ENCODE assay signal across 10 mouse cellular contexts in genomic region chr3:57335080-57335815, GRCm38 (mm10). TPM values are rescaled to one million over a fixed set of nuclear protein-coding genes. Genes with fewer than 3 reads are reported as not detected.
DNase-seq lines count a peak whose midpoint lies in the region; ATAC-seq and TF ChIP-seq lines count a peak whose summit lies in the region.
"Had no signal": no experiment of that assay in that cellular context is flagged by ENCODE, and none has a peak within 500 bp of the region (broad histone marks: within the 10 kb centered on the region; RNA-seq: fewer than 3 reads in every experiment).

No protein-coding gene starts in this region.

- H3K4me3 ChIP-seq in gastrocnemius, adult 2 months: peak overlapping the region; percentile 4; the same call in 1 of the 2 replicates
- no peak overlapping the region for H3K4me3 ChIP-seq in limb, embryonic 14.5 days (replicated peaks; ENCODE audit: low read length)

- H3K27ac ChIP-seq in gastrocnemius, adult 2 months: peak overlapping the region; percentile 78
- H3K27ac ChIP-seq in limb, embryonic 14.5 days (replicated peaks; ENCODE audit: low read depth, low read length): 0 out of 2 replicates have a peak overlapping the region, but pooled peaks have one; percentile 1

- H3K4me1 ChIP-seq in limb, embryonic 14.5 days (ENCODE audit: control insufficient read depth, insufficient read depth, low read length): peaks cover 4% of the 10 kb centered on the region

- no peak overlapping the region for H3K9ac ChIP-seq in limb, embryonic 14.5 days (ENCODE audit: low read depth, low read length, severe bottlenecking)

- no peak for TF ChIP-seq POLR2A in brain, embryonic 14.5 days (IDR thresholded peaks at IDR 0.05; ENCODE audit: borderline replicate concordance, extremely low read depth, insufficient read depth, insufficient read length, poor library complexity, severe bottlenecking)
- no peak for TF ChIP-seq POLR2A in limb, embryonic 14.5 days (IDR thresholded peaks at IDR 0.05; ENCODE audit: borderline replicate concordance, extremely low read depth, insufficient read depth, insufficient read length)

- no peaks in the 10 kb centered on the region for H3K27me3 ChIP-seq in limb, embryonic 14.5 days (ENCODE audit: control insufficient read depth, insufficient read depth, low read length)

- H3K9me3 ChIP-seq in limb, embryonic 14.5 days (ENCODE audit: control insufficient read depth, low read length): 0 out of 2 replicates have a peak, but pooled peaks cover 4% of the 10 kb centered on the region

- WGBS in limb, embryonic 14.5 days: 84% methylated on average over 3 of the region's 3 CpGs

- H3K4me2 ChIP-seq in limb, embryonic 14.5 days (replicated peaks; ENCODE audit: low read depth, low read length, severe bottlenecking): no peak overlapping the region

- no peak for TF ChIP-seq CTCF in gastrocnemius, adult 2 months (IDR thresholded peaks at IDR 0.05)
- TF ChIP-seq CTCF in brain, embryonic 14.5 days (IDR thresholded peaks at IDR 0.05; ENCODE audit: borderline replicate concordance, extremely low read depth, insufficient read depth, insufficient read length): no peak

- intact Hi-C loops in gastrocnemius, adult 2 months (cut with DNase I): no loop called here
- intact Hi-C loops in gastrocnemius, postnatal 36 days (cut with DNase I): no loop called here
- intact Hi-C loops in heart, postnatal 25 days (cut with DNase I): loop anchor here (5.0 to 10.0 kb wide), 4 partner anchors 43 to 270 kb away; partner anchors contain the start of gene Tm4sf4
- intact Hi-C loops in left cerebral cortex, postnatal 36 days (cut with DNase I): no loop called here

- peak; percentile 26 for DNase-seq in gastrocnemius, adult 2 months
- no peak for DNase-seq in gastrocnemius, postnatal 36 days
- DNase-seq in brain, embryonic 14.5 days (ENCODE audit: low read depth): peak; percentile 5
- DNase-seq in heart, postnatal 25 days (ENCODE audit: low spot score): peak; percentile 32
- peak; percentile 50 for DNase-seq in limb, embryonic 14.5 days (ENCODE audit: low spot score)
- DNase-seq in ovary, postnatal 36 days (ENCODE audit: low spot score): no peak
- no peak for DNase-seq in left cerebral cortex, postnatal 36 days (ENCODE audit: low spot score in 2 of 2)
- DNase-seq in neural tube, embryonic 10.5 days (ENCODE audit: extremely low spot score, low spot score): no peak

- H3K36me3 ChIP-seq in limb, embryonic 14.5 days (ENCODE audit: control insufficient read depth, insufficient read depth, low read length): no peaks in the 10 kb centered on the region

- ATAC-seq in limb, embryonic 14.5 days (ENCODE audit: low FRiP score, low read depth): peak; percentile 55; the same call in 1 of the 2 replicates

RNA-seq across cellular contexts. Expression of gene Tm4sf1, which starts 33.5 kb away (rescaled TPM):
- total RNA-seq in gastrocnemius, adult 2 months (2021): 10 to 100 TPM; 15.6 to 20.9 TPM
- 10 to 100 TPM; 18.9 TPM for total RNA-seq in gastrocnemius, postnatal 36 days (2021)
- polyA plus RNA-seq in brain, embryonic 14.5 days (2012; rRNA removed): 11.3 and 18.4 TPM in 2 replicates
- 10 to 100 TPM; 93.1 to 99.1 TPM for total RNA-seq in heart, postnatal 25 days (2021)
- polyA plus RNA-seq in limb, embryonic 14.5 days (2012; rRNA removed): 57.8 and 66.8 TPM in 2 replicates
- 96.0 and 98.4 TPM in 2 replicates for polyA plus RNA-seq in limb, embryonic 14.5 days (2014; fragmentation: Nextera tagmentation; extraction: Ambion mirVana)
- total RNA-seq in left cerebral cortex, postnatal 36 days (2021): 10 to 100 TPM; 15.6 to 18.0 TPM
- total RNA-seq: common myeloid progenitor, adult 5-6 weeks; megakaryocyte-erythroid progenitor cell, adult 5-6 weeks had no signal

Comparison
In these comparisons a context has a peak if more than half of its experiments do, and no peak if none do; other contexts are left out.
1. DNase-seq: peak in gastrocnemius, adult 2 months (single experiment), brain, embryonic 14.5 days (single experiment), heart, postnatal 25 days (single experiment) and limb, embryonic 14.5 days (single experiment); none in gastrocnemius, postnatal 36 days (0 of 2), ovary, postnatal 36 days (single experiment), left cerebral cortex, postnatal 36 days (0 of 2) and neural tube, embryonic 10.5 days (single experiment).
2. RNA of gene Tm4sf1, which starts 33.5 kb away (total RNA-seq): 93.1 to 99.1 TPM in heart, postnatal 25 days; 15.6 to 20.9 TPM in gastrocnemius, adult 2 months, 18.9 TPM in gastrocnemius, postnatal 36 days and 15.6 to 18.0 TPM in left cerebral cortex, postnatal 36 days; every median in the first group is over 4 times any median in the second.